Mouse (Mus musculus) T-helper 1 cell (primary cell): ENCODE measurements around the gene Olfr984.

ENCODE experiments used
- in situ Hi-C: fragments of 300-600 bp; cut with MboI, MseI; formaldehyde crosslinking; loops from one replicate; pipeline ENCODE4 v1.15.1; 2025; ENCODE audit warnings: high pct_unique_total_duplicates

Olfr984 gene

DNA sequence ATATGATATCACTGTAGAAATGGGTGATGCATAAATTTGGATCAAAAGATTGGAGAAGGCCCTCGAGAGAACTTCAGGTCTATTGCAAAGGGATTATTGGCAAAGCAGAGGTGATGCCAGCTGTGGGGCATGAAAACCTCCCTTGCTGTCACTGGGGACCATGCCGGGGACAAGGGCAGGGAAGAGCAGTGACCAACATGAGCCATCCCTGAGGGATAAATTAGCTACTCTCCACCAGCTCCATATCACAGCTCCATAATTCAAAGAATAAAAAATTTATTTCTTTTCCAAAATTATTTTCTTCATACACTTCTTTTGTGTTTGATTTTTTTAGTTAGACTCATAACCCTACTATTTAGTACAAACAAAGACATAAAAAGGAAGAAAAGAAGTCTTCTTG lies at the start of gene Olfr984:
Gene Olfr984 (minus strand): TSS at position 101 of the 400 bp plus-strand sequence.
- in situ Hi-C loops: no loop called here

GRCm38 (mm10) chr9:40155118-40155644 lies 41.2 kb upstream of the Olfr984 start:
- in situ Hi-C loops: no loop called here

- in situ Hi-C loops: no loop called here
Observed at GRCm38 (mm10) chr9:40141544-40141943, 27.5 kb upstream of the Olfr984 start.

GRCm38 (mm10) chr9:40139484-40139883 lies 25.5 kb upstream of the Olfr984 start:
- in situ Hi-C loops: no loop called here

DNA sequence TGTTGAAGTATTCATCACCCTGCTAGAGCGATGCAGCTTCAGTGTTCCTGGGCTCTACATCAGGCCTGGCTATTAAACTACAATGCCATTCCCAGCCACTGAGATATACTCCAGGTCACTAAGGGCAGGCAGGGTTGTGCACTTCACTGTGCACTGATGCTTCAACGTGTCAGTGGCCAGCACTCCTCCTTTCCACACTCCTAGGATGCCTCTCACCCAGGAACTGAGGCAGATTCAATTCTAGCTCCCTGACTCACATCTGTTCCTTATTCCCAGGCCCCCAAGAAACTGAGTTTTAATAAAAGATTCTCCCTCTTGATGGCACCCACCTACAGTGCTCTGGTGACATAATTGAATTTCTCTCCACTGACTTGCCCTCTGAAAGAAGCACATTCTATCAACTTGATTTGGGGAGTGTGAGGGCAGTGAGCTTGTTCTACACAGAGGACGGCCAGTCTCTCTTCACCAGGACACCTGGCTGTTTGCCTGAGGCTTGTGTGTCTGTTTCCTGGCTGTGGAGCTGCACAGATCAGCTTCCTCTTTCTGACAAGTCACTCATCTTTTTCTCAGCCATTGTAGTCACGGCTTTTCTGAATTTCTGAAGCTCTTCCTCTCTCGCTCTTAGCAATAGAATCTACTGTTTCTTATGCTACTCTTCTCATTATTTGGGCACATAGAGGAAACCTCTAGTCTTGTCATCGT lies 23.1 kb upstream of the Olfr984 start:
- in situ Hi-C loops: no loop called here

GRCm38 (mm10) chr9:40130556-40130955 lies 16.6 kb upstream of the Olfr984 start:
- in situ Hi-C loops: no loop called here

- in situ Hi-C loops: no loop called here
Observed at GRCm38 (mm10) chr9:40130084-40130483, 16.1 kb upstream of the Olfr984 start, which contains the start of gene Olfr985. Gene Olfr985 (minus strand): TSS chr9:40130184.

DNA sequence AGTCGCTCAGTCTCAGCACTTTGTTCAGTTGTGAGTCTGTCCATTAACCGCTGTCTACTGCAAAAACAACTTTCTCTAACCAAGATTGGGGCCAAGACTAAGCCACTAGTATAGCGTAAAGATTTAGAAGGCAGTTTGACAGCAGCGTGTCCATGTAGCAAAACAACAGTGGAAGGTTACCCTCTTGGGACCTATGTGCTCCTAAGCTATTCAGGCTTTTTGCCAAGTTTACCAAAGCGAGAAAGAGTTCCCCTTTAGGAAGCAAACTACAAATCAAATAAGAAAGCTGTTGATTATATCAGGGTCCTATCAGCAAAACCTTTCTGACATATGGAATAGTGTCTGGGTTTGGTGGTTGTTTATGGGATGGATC lies 3.3 kb upstream of the Olfr984 start:
- in situ Hi-C loops: no loop called here

- in situ Hi-C loops: no loop called here
Observed at GRCm38 (mm10) chr9:40116645-40117286, 2.8 kb upstream of the Olfr984 start.

GRCm38 (mm10) chr9:40094769-40095168 lies 19.2 kb downstream of the Olfr984 start:
- in situ Hi-C loops: no loop called here

DNA sequence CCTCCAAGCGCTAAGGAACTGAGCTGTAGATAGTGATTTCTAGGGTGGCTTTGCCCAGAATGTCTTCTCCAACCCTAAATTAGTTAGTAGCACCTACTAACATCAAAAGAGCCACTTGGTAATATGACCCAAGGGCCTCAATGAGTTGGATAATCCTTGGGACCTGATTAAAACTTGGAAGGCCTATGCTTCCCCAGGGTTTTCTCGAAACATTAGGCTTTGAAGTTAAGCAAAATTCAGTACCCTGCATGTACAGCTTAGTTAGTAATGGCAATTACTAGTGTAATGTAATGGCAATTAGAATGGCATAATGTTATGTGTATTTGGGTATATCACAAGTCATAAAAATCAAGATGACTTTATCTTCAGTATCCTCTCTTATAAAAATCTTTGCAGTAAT lies 20.5 kb downstream of the Olfr984 start, which contains the start of gene Olfr983:
Gene Olfr983 (minus strand): TSS at position 101 of the 400 bp plus-strand sequence.
- in situ Hi-C loops: no loop called here

- in situ Hi-C loops: no loop called here
Observed at GRCm38 (mm10) chr9:40073529-40073928, 40.5 kb downstream of the Olfr984 start, which contains the start of gene Olfr982. Gene Olfr982 (plus strand): TSS chr9:40073829.

DNA sequence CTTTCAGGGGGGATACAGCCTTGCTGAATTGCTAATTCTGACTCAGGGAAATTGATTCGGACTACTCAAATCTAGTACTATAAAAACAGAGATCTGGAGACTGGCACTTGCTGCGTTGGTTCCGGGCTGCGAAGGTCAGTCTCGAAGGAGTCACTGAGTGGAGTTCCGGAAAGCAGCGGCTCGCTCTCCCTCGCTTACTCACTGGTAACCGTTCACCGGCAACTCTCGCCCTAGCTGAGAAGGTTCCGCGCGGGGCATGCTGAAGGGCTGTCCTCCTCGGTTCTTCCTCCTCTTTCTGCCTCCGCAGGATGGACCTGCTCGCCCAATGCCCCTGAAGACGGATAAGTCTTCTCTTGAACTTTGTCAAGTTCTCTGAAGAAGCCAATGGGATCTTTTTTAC lies 63.9 kb downstream of the Olfr984 start:
- in situ Hi-C loops: no loop called here
